Mouse (Mus musculus) layer of hippocampus, adult 8-10 months (tissue): ENCODE data around the gene Tcf7. TPM values are rescaled to one million over a fixed set of nuclear protein-coding genes. Genes with fewer than 3 reads are reported as not detected.

Source experiments
- DNase-seq, 2 experiments: peaks; one replicate each; pipeline ENCODE4 v3.0.0; 2022; ENCODE audit warnings: low spot score in 2 of 2
- total RNA-seq, 4 experiments: library from RNA; stranded (reverse); gene quantifications; 2 replicates each; pipeline ENCODE4 v1.2.4; 2022

The Tcf7 gene
- total RNA-seq, 4 experiments from 2014 or later, result 2.9 to 3.6 (median 3.2) TPM

DNA sequence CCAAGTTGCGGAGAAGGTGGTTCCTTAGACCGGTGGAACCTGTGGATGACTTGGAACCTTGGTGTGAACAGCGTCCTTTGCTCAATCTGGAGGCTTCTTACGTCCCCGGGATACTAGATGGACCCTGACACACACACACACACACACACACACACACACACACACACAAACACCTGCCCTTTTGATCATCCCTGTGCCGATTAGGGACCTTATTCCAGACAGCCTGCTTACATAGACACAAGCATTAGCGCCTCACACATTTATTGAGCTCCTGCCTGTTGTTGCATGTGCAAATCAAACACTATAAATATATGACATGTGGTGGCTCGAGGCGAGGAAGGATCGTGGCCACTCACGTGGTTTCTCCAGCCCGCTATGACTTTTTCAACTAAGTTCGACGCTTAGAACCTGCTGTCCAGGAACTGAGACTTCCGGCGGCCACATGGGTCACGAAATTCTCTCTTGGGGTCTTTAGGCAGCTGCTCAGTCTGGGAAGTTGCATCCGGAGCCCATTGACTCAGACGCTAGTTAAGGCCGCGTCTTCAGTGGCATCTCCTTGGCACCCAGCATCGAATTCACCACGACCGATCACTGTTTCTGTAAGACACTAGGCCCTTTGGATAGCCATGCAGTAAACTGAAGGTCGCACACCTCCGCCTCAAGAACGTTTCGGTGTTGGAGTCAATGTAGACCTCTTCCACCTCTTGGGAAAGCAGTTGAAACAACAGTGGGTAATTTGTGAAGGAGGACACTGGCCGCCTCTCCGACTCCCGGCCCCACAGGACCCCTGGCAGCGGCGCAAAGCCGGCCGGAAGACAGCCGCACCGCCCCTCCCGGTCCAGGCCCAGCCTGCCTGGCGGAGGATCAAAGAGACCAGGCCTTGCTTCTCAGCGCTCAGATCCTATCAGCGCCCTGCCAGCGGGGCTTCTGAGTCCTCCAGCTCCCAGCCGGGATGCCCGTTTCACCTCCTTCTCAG, 1.1 kb upstream of the Tcf7 start:
- DNase-seq, result no peak

DNA sequence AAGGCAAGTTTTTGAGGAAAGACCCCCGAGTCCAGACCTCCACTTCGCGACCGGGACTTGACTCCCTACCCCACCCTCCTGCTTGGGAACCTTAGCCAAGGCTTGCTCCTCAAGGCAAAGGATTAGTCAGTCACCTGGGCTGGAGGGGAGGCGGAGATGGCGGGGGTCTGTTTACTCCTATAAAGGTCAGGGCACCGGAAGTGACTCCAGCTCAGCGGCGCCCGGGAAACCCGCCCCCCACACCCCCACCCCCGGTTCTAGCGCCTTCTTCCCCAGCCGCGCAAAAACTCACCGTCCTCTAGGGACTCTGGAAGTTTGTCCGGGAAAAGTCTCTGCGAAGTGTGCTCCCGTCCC, 417 bp downstream of the Tcf7 start:
- DNase-seq, result no peak

DNA sequence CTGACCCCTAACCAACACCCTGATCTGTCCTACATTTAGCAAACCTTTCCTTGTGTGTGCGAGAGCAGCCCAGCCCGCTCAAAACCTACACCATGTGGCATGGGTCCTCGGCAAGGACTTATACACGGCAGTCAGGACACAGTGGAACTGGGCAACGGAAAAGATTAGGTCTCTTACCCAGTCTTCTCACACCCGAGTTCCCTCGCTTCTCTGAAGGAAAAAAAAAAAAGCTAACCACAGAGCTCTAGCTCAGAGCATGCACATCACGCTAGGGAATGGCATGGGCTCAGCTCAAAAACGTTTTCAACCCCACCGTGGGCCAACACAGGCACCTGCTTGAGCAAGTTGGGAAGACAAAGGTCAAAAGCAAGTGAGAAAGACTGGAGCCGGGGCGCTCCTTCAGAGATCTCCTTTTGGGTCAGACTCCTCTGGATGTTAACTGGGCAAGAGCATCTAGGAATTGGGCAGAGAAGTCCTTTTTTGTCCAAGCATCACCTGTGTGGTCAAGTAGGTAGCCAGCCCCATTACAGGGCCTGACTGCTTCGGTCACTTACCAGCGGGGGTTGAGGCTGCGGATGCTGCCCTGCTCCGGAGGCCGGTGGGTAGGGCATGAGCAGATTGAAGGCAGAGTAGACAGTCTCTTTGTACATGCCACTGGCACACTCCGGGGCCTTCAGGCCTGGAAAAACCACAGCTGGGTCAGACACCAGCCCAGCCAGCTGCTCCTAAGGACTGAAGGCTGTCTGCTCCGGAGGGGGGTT, 1.1 kb downstream of the Tcf7 start:
- no peak for DNase-seq

DNA sequence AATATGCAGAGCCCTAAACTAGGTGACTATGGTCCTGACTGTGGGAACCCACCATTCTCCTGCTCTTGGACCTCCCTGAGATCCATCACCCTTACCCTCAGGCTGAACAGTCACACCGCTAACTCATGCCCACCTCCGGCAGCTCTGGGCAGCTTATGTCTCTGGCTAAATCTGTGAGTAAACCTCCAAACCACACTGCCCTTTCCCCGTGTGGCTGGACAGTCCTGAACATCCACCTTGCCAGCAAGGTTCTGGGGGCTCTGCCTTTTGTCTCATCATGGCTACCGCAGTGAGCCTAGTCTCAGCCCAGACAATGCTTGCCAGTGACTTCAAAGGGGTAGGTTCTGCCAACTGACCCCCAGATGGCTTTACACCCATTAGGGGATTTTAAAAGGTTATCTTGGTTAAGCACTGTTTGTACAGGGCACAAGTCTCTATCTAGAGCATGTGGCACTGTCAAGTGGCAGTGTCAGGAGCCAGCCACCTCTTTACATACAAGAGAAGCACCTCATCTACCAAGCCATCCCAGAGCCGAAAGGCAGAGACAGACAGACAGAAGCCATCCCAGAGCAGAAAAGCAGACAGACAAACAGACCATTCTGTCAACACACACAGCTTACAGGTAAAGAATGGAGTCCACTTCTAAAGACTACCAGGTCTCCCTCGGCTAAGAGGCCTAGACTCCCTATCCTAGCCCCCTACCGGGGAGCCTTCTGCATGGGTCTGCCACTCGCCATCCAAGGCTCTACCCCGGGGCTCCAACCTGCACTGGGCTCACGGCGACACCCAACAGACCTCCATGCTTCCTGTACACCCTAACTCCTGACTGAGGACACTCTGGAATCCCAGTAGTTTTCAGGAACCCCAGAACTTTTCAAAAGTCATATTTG, 2.0 kb downstream of the Tcf7 start:
- no peak for DNase-seq

DNA sequence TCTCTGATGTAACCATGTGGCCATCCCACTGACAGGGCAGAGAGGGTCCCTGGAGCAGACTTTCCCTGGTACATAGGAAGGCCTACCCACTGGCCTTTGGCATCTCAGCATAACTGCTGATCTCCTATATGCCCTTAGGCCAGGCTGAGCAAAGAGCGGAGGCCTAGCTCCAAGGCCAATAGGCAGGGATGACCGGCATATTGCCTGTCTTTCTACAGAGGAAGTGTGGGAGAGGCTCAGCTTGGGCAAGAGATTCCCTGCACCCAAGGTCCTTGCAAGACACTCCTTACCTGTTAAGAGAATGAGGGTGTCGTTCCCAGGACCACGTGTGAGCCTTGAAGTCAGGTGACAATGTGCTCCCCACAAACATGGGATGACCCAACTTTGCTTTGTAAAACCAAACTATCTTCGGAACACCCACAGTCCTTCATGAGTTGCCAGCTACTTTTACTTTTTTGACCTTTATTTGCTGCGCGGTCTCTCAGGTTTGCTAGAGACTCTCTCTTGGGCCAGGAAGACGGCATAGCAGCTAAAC, 3.1 kb downstream of the Tcf7 start:
- no peak for DNase-seq

DNA sequence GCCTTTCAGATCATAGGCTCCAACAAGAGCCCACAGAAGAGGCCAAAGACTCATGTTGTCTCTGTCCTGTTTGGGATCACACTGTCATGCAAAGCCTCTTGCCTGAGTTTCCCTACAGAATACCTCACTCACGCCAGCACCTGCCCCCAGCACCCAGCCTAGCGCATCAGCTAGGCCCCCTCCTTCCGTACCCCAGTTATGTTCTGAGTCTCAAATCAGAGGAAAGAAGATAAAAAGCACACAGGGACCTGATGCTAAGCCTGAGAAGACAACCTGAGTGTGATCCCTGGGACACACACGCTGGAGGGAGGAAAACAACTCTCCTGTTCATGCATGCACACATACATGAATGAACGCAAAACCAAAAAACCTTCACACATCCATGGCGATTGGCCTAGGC, 3.8 kb downstream of the Tcf7 start:
- no peak for DNase-seq

DNA sequence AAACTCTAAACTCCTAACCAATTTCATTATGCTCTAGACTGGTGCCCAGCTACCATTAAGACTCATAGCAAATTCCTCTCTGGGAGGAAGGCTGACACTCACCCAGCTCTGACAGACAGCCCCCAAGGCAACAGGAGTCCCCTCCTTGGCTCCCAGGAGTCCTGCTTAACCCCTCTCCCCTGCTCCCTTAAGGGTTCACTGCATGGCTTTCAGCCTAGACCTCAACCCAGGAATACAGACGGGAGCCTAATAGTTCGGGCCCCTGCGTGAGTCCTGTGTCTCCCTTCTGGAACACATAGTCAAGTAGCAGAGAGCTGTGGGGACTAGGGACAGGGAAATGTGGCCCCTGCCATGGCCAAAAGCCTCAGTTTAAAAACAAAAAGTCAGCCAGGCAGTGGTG, 4.7 kb downstream of the Tcf7 start:
- no peak for DNase-seq

DNA sequence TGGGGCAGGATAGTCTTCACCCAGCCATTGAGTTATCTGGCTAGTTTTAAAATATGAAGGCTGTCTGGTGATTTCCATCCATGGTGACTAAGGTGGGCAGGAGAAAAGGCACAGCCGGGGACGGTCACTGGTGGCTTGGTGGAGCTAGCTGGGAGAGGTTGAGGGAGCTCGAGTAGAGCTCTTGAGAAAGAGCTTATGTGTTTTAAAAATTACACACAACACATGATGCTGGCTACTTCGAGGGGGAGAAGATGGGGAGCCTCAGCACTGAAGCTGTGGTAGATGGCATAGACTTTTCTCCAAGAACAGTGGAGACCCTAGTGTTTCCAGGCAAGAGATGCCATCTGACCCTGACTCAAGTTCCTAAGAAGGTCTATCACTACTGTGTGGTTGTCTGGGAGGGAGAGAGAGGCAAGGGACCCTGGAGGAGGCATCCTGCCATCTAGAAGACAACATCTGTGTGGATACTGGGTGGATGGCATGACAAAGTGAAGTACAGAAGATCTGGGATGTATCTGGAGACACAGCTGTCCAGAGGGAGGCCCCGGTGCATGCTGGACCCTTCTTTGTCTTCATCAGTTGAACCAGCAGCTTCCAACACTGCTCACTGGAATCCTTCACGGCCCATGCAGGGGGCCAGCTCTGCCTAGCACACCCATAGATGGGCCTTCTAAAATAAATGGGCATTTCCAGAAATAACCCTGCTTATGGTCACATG, 5.2 kb downstream of the Tcf7 start:
- no peak for DNase-seq

DNA sequence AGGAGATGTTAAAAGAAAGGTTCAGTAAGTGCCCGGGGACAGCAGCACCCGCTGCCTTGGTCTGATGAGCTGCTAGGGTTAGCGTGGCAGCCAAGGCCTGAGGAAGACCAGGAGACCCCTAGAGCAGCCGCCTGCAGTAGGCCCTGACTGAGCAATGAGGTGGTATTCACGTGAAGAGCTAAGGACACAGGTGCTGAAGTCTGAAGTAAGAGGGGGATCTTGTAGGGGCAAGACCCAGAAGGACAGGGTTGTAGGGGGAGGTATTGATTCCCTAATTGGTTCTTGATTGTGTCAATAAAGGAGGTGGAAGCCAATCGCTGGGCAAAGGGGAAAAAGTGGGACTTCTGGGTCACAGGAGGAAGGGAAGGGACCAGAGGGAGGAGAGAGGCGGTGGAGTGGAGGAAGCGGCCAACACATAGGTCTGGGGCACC, 5.8 kb downstream of the Tcf7 start:
- DNase-seq, result no peak

DNA sequence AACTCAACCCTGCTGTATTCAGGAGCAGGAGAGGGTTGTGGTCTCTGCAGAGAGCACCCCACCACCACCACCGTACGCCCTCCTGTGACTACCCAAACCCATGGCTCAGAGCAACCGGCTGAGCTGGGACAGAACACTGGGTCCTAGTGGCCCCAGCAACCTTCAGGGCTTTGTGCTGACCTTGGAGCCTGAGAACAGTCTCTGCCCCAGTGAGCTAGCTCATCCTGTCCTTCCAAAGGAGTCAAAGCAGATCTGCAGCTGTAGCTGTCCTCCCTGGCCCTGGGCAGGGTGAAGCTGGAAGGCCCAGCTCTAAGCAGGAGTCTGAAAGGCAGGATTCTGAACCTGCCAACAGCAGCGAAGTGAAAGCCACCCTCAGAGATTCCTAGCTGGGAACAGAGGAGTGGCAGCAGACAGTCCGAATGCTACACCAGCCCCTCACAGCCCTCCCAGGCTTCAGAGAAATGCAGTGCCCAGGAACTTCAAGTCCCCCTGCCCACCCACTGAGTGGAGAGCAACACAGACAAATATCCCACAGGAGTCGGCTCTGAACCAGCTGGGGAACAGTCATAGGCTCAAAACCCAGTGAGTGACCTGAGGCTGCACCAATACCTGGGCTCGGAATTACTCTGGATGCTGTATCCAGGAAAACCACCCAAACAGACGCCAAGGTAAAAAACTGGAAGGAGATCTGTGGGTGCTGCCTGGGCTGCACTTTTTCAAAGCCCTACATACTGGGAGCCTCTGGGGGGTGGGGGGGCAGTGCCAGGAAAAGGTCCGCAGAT, 6.8 kb downstream of the Tcf7 start:
- no peak for DNase-seq

DNA sequence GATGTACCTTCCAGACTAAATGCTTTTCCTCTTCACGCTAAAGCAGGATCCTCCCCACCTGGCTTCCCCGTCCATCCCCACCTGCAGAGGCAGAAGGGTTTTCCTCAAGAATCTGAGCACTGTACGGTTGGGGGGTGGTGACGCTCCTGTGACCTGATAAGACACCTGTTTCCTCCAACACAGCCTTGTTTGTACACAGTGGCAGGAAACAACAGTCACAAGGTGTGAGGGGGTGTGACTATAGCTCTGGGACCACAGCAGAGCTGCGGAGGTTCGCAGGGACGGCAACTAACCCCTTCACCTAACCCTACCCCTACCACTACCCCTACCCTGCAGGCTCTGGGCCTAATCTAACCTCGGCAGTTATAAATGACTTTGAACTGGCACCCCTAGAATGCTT, 7.4 kb downstream of the Tcf7 start:
- DNase-seq, result no peak

DNA sequence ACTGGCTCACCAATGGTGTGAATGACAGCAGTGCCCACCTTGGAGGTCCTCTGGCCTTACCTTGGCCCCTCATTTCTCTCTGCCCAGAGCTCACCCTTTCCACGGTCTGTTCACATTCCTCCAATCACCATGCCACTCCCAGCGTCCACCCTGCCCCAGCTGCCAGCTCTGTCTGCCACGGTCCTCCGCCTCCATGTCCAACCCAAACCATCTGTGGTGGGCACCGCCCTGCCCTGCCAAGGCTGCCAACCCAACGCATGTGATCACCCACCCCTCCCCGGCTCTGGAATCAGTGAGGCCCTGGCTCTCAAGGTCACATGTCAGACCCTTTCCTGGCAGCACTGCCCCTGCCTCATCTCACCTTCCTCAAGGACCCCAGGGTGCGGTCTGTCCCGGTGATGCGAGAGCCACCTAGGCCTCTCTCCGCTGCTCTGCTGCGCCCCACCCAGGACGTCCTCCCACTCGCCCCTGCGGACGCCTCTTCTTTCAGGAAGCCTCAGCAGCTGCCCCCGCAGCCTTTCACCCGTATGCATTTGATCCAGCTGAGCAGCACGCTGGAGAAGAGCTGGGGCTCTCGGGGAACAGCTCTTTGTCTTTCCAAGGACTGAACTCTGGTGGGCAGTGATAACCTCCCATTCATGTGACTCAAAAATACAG, 8.2 kb downstream of the Tcf7 start:
- no peak for DNase-seq

DNA sequence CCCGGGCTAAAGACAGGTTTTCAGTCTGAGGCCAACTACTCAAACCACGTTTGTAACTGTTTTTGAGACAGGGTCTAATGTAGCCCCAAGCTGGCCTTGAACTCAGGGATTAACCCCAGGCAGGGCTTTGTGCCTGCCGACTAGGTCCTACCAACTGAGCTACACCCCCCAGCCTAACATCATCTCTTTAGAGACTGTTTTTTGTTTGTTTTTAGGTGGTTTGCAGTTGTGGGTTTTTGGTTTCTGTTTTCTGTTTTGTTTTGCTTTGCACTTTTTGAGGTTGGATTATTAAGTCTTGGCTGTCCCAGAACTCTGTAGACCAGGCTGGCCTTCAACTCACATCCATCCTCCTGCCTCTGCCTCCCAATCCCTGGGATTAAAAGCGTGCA, 8.9 kb downstream of the Tcf7 start:
- DNase-seq, result no peak

DNA sequence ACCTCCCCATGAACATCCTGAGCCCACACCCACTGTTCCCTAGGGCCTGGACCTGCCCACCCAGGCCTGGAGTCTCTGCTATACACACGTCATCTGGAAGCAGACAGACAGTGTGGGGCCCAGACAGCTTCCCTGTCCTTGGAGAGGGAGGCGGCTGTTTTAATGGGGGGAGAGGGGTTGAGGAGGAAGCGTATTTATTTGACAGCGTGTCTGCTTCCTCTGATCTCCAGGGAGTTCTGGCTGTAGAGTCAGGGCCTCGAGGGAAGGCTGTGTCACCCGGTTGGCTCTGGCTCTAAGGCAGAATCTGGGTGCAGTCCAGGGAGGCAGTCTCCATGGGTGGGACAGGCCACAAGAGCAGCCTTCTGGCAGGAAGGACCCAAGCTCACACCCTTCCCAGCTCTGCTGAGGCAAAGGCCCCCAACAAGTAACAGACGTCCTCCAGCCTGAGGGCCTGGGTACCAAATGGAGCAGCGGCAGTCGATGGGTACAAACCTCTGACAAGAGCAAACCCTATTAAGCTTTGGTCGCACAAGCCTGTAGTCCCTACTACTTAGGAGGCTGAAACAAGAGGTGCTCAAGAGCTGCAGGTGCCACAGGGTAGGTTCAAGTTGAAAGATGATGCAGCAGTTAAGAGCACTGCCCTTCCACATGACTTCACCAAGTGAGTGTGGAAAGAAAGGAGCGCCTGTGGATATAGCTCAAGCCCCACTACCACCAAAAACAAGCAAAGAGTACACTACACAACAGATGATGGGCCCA, 9.5 kb downstream of the Tcf7 start:
- DNase-seq, result no peak

DNA sequence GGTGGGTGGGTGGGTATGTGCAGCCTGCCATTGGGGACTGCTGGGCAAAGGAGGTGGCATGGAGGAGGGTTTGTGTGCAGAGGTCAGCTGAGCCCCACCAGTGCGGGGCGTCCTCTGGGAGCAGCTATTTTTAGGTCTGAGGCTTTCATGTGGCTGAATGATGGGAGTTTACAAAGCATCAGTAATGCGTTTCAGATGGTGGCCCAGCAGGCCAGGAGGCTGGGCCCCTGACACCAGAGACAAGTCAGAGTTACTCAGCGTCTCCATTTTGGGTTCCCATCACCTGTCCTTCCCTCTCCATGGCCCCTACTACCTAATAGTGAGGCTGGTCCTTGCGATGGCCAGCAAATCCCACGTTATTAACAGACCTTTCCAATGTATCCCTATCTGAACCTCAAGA, 10.2 kb downstream of the Tcf7 start:
- no peak for DNase-seq

DNA sequence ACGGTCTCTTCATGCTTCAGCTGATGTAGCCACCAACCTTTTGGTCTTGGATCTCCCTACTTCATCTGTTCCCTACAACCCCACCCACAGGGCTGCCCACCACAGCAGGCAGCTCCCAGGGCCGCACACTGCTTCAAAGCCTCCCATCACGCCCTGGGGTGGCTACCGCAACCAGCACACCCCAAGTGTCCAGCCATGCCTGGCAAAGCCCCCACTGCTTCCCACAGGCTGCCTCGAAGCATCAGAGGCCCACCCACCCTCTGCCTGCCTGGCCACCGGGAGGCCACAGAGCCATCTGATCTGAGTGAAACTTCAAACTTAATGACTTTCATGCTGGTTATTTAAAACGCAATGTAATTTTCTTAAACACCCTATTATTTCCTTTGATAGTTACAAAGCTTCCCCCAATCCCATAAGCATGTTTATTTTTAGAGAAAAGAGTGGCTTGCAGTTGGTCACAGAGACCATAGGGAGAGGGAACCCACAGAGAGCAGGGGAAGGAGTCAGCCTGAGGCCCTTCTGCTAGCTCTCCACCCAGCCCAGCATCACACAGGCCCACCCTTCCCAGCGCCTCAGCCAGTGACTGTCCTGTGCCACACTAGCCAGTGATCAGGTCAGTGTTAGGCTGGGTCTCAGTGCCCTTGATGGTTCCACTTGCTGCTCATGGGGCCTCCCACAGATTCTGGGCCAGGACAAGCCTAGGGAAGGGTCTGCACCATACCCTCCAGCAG, 10.9 kb downstream of the Tcf7 start:
- DNase-seq, result no peak

DNA sequence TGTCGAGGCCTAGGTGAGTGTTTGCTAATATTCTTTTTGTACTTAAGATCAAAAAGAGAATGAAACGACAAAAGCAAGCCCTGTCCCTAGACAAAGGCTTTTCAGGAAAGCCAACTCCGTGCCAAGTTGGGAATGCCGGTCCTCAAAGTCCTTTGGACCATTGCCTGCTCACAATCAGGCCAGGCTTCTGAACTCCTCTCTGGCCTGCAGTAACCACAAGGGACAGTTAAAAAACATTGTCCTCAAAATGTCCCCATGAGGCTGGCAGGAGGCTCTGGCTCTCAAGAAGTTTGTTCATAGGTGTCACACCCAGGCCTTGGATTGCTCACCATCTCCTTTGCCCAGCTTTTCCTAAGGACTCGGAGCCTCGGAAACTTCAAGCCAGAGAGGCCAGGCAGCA, 13.0 kb downstream of the Tcf7 start:
- no peak for DNase-seq
